Mouse (Mus musculus) cortical plate, adult 2 months (tissue): ENCODE data around the gene Asf1b.

ENCODE experiments used
- CTCF ChIP-seq: fragments of 200-500 bp; IDR thresholded peaks from 2 replicates; pipeline ENCODE4 v1.5.1; 2011; ENCODE audit warnings: mild to moderate bottlenecking, control low read depth, low read length; ENCODE audit not compliant: insufficient read depth; ENCODE audit errors: extremely low read depth
- POLR2A ChIP-seq: fragments of 200-500 bp; IDR thresholded peaks from 2 replicates; pipeline ENCODE4 v1.6.1; 2011; ENCODE audit warnings: mild to moderate bottlenecking, low read length, control low read depth; ENCODE audit not compliant: insufficient read depth; ENCODE audit errors: extremely low read depth

DNA sequence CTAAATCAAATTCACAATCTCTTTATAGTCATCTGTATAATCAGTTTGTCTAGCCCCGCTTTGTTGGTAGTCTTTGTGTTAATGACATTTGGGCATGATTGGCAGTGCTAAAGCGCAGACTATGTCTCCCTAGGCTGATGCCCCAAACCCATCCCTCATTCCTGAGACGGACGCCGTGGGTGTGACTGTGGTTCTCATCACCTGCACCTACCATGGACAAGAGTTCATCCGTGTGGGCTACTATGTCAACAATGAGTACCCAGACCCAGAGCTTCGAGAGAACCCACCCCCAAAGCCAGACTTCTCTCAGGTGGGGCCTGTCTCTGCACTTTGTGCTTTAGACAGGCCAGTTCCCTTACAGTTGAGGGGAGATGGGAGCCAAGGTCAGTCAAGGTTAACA, 12.4 kb downstream of the Asf1b start:
- TF ChIP-seq CTCF (no peak), POLR2A (no peak)
